Mouse (Mus musculus): ENCODE data around the gene Dpp8. TPM values are rescaled to one million over a fixed set of nuclear protein-coding genes. Genes with fewer than 3 reads are reported as not detected.

Gene Dpp8
- total RNA-seq, 1 experiment from 2014 or later = 103 TPM

- ATAC-seq (replicated peaks in 1 of 2; ENCODE audit: insufficient read depth in 1 of 2, low FRiP score in 2 of 2, low TSS enrichment in 1 of 2, low read depth in 1 of 2, poor library complexity in 2 of 2, severe bottlenecking in 2 of 2) = no peak
These were observed 13.1 kb upstream of the Dpp8 start for GRCm38 (mm10) chr9:65019146-65019545.

- ATAC-seq (replicated peaks in 1 of 2; ENCODE audit: insufficient read depth in 1 of 2, low FRiP score in 2 of 2, low TSS enrichment in 1 of 2, low read depth in 1 of 2, poor library complexity in 2 of 2, severe bottlenecking in 2 of 2) = no peak
These were observed 12.1 kb upstream of the Dpp8 start for GRCm38 (mm10) chr9:65020128-65020527.

- peak; percentile 82 to 91 for ATAC-seq (replicated peaks in 1 of 2; ENCODE audit: insufficient read depth in 1 of 2, low FRiP score in 2 of 2, low TSS enrichment in 1 of 2, low read depth in 1 of 2, poor library complexity in 2 of 2, severe bottlenecking in 2 of 2)
These were observed 11.0 kb upstream of the Dpp8 start, which contains the start of gene Hacd3 for GRCm38 (mm10) chr9:65020991-65021886. Gene Hacd3 (minus strand): TSS chr9:65021693.

GRCm38 (mm10) chr9:65021887-65022579 is 10.2 kb upstream of the Dpp8 start:
- ATAC-seq (replicated peaks in 1 of 2; ENCODE audit: insufficient read depth in 1 of 2, low FRiP score in 2 of 2, low TSS enrichment in 1 of 2, low read depth in 1 of 2, poor library complexity in 2 of 2, severe bottlenecking in 2 of 2) = peak; percentile 16 to 46

- no peak for ATAC-seq (replicated peaks in 1 of 2; ENCODE audit: insufficient read depth in 1 of 2, low FRiP score in 2 of 2, low TSS enrichment in 1 of 2, low read depth in 1 of 2, poor library complexity in 2 of 2, severe bottlenecking in 2 of 2)
These were observed 9.6 kb upstream of the Dpp8 start for GRCm38 (mm10) chr9:65022580-65023135.

- ATAC-seq (replicated peaks in 1 of 2; ENCODE audit: insufficient read depth in 1 of 2, low FRiP score in 2 of 2, low TSS enrichment in 1 of 2, low read depth in 1 of 2, poor library complexity in 2 of 2, severe bottlenecking in 2 of 2) = no peak
These were observed 8.8 kb upstream of the Dpp8 start for GRCm38 (mm10) chr9:65023447-65023846.

GRCm38 (mm10) chr9:65027241-65027640 is 5.0 kb upstream of the Dpp8 start:
- ATAC-seq (replicated peaks in 1 of 2; ENCODE audit: insufficient read depth in 1 of 2, low FRiP score in 2 of 2, low TSS enrichment in 1 of 2, low read depth in 1 of 2, poor library complexity in 2 of 2, severe bottlenecking in 2 of 2) = no peak

- ATAC-seq (replicated peaks in 1 of 2; ENCODE audit: insufficient read depth in 1 of 2, low FRiP score in 2 of 2, low TSS enrichment in 1 of 2, low read depth in 1 of 2, poor library complexity in 2 of 2, severe bottlenecking in 2 of 2) = no peak
These were observed 3.9 kb upstream of the Dpp8 start for GRCm38 (mm10) chr9:65028313-65028712.

GRCm38 (mm10) chr9:65031355-65031754 is 859 bp upstream of the Dpp8 start:
- peak; percentile 55 to 68 for ATAC-seq (replicated peaks in 1 of 2; ENCODE audit: insufficient read depth in 1 of 2, low FRiP score in 2 of 2, low TSS enrichment in 1 of 2, low read depth in 1 of 2, poor library complexity in 2 of 2, severe bottlenecking in 2 of 2)

- peak in 1 of 2 experiments; percentile 3; a peak in 1 of 4 replicates for ATAC-seq (replicated peaks in 1 of 2; ENCODE audit: insufficient read depth in 1 of 2, low FRiP score in 2 of 2, low TSS enrichment in 1 of 2, low read depth in 1 of 2, poor library complexity in 2 of 2, severe bottlenecking in 2 of 2)
These were observed 333 bp upstream of the Dpp8 start for GRCm38 (mm10) chr9:65031894-65032268.

GRCm38 (mm10) chr9:65036456-65036855 is 4.2 kb downstream of the Dpp8 start:
- no peak for ATAC-seq (replicated peaks in 1 of 2; ENCODE audit: insufficient read depth in 1 of 2, low FRiP score in 2 of 2, low TSS enrichment in 1 of 2, low read depth in 1 of 2, poor library complexity in 2 of 2, severe bottlenecking in 2 of 2)

- no peak for ATAC-seq (replicated peaks in 1 of 2; ENCODE audit: insufficient read depth in 1 of 2, low FRiP score in 2 of 2, low TSS enrichment in 1 of 2, low read depth in 1 of 2, poor library complexity in 2 of 2, severe bottlenecking in 2 of 2)
These were observed 4.6 kb downstream of the Dpp8 start for GRCm38 (mm10) chr9:65036861-65037260.

- ATAC-seq (replicated peaks in 1 of 2; ENCODE audit: insufficient read depth in 1 of 2, low FRiP score in 2 of 2, low TSS enrichment in 1 of 2, low read depth in 1 of 2, poor library complexity in 2 of 2, severe bottlenecking in 2 of 2) = no peak
These were observed 9.2 kb downstream of the Dpp8 start for GRCm38 (mm10) chr9:65041430-65041829.

GRCm38 (mm10) chr9:65046993-65047392 is 14.8 kb downstream of the Dpp8 start:
- ATAC-seq (replicated peaks in 1 of 2; ENCODE audit: insufficient read depth in 1 of 2, low FRiP score in 2 of 2, low TSS enrichment in 1 of 2, low read depth in 1 of 2, poor library complexity in 2 of 2, severe bottlenecking in 2 of 2) = no peak

- ATAC-seq (replicated peaks in 1 of 2; ENCODE audit: insufficient read depth in 1 of 2, low FRiP score in 2 of 2, low TSS enrichment in 1 of 2, low read depth in 1 of 2, poor library complexity in 2 of 2, severe bottlenecking in 2 of 2) = no peak
These were observed 17.2 kb downstream of the Dpp8 start for GRCm38 (mm10) chr9:65049422-65049821.

GRCm38 (mm10) chr9:65050981-65051380 is 18.8 kb downstream of the Dpp8 start:
- ATAC-seq (replicated peaks in 1 of 2; ENCODE audit: insufficient read depth in 1 of 2, low FRiP score in 2 of 2, low TSS enrichment in 1 of 2, low read depth in 1 of 2, poor library complexity in 2 of 2, severe bottlenecking in 2 of 2) = no peak

GRCm38 (mm10) chr9:65064251-65064650 is 32.0 kb downstream of the Dpp8 start:
- ATAC-seq (replicated peaks in 1 of 2; ENCODE audit: insufficient read depth in 1 of 2, low FRiP score in 2 of 2, low TSS enrichment in 1 of 2, low read depth in 1 of 2, poor library complexity in 2 of 2, severe bottlenecking in 2 of 2) = no peak

GRCm38 (mm10) chr9:65070587-65070986 is 38.4 kb downstream of the Dpp8 start:
- no peak; a peak in 1 of 4 replicates for ATAC-seq (replicated peaks in 1 of 2; ENCODE audit: insufficient read depth in 1 of 2, low FRiP score in 2 of 2, low TSS enrichment in 1 of 2, low read depth in 1 of 2, poor library complexity in 2 of 2, severe bottlenecking in 2 of 2)

Measured in hematopoietic stem cell, adult 5-6 weeks (primary cell).